Mouse (Mus musculus) NIH3T3 (cell line): ENCODE data around the gene Rnf6.

Experiments
- DNase-seq: peaks from one replicate; pipeline ENCODE4 v3.0.0-alpha.2; 2012; ENCODE audit warnings: low read depth

The Rnf6 gene

GRCm38 (mm10) chr5:146220879-146221714 lies at the start of gene Rnf6:
Gene Rnf6, minus strand, starts transcription at chr5:146221555.
- DNase-seq = peak; percentile 96

- DNase-seq = peak; percentile 9
These were observed 49.2 kb upstream of the Rnf6 start for GRCm38 (mm10) chr5:146270593-146270992.

GRCm38 (mm10) chr5:146267776-146268175 lies 46.4 kb upstream of the Rnf6 start:
- no peak for DNase-seq

GRCm38 (mm10) chr5:146265934-146266591 lies 44.7 kb upstream of the Rnf6 start:
- DNase-seq = no peak

GRCm38 (mm10) chr5:146260003-146260402 lies 38.6 kb upstream of the Rnf6 start:
- no peak for DNase-seq

GRCm38 (mm10) chr5:146253644-146254043 lies 32.3 kb upstream of the Rnf6 start:
- no peak for DNase-seq

- DNase-seq = peak; percentile 31
These were observed 30.5 kb upstream of the Rnf6 start for GRCm38 (mm10) chr5:146251663-146252429.

GRCm38 (mm10) chr5:146250369-146251075 lies 29.2 kb upstream of the Rnf6 start:
- no peak for DNase-seq

GRCm38 (mm10) chr5:146248746-146249145 lies 27.4 kb upstream of the Rnf6 start:
- DNase-seq = peak; percentile 68

GRCm38 (mm10) chr5:146247709-146248108 lies 26.4 kb upstream of the Rnf6 start:
- no peak for DNase-seq

GRCm38 (mm10) chr5:146246386-146246785 lies 25.0 kb upstream of the Rnf6 start:
- no peak for DNase-seq

GRCm38 (mm10) chr5:146245646-146246370 lies 24.5 kb upstream of the Rnf6 start:
- DNase-seq = no peak

- no peak for DNase-seq
These were observed 23.8 kb upstream of the Rnf6 start for GRCm38 (mm10) chr5:146245193-146245592.

GRCm38 (mm10) chr5:146241202-146241601 lies 19.8 kb upstream of the Rnf6 start:
- peak; percentile 69 for DNase-seq

- DNase-seq = no peak
These were observed 19.4 kb upstream of the Rnf6 start for GRCm38 (mm10) chr5:146240771-146241170.

GRCm38 (mm10) chr5:146238274-146238673 lies 16.9 kb upstream of the Rnf6 start:
- DNase-seq = peak; percentile 35

- DNase-seq = no peak
These were observed 13.0 kb upstream of the Rnf6 start for GRCm38 (mm10) chr5:146234336-146234735.

- no peak for DNase-seq
These were observed 11.5 kb upstream of the Rnf6 start for GRCm38 (mm10) chr5:146232816-146233215.

- DNase-seq = no peak
These were observed 10.8 kb upstream of the Rnf6 start for GRCm38 (mm10) chr5:146232056-146232675.

- no peak for DNase-seq
These were observed 10.3 kb upstream of the Rnf6 start for GRCm38 (mm10) chr5:146231655-146231996.
